Mouse (Mus musculus): ENCODE data around the gene Gstcd.

Gene Gstcd

GRCm38 (mm10) chr3:133007250-133007649, 84.6 kb downstream of the Gstcd start:
- no peak for DNase-seq

GRCm38 (mm10) chr3:132996299-132996698, 95.5 kb downstream of the Gstcd start:
- no peak for DNase-seq

GRCm38 (mm10) chr3:132995904-132996267, 95.9 kb downstream of the Gstcd start:
- no peak for DNase-seq

- no peak for DNase-seq
These were observed 96.5 kb downstream of the Gstcd start for GRCm38 (mm10) chr3:132995172-132995903.

GRCm38 (mm10) chr3:132986188-132986587, 105.6 kb downstream of the Gstcd start:
- no peak for DNase-seq

GRCm38 (mm10) chr3:132983845-132984485, 107.9 kb downstream of the Gstcd start:
- no peak for DNase-seq

GRCm38 (mm10) chr3:132981968-132982367, 109.9 kb downstream of the Gstcd start:
- DNase-seq, result no peak

- DNase-seq, result no peak
These were observed 111.9 kb downstream of the Gstcd start for GRCm38 (mm10) chr3:132979781-132980461.

GRCm38 (mm10) chr3:132966255-132966654, 125.6 kb downstream of the Gstcd start:
- no peak for DNase-seq

GRCm38 (mm10) chr3:132964715-132965507, 126.9 kb downstream of the Gstcd start:
- no peak for DNase-seq

- DNase-seq, result no peak
These were observed 129.0 kb downstream of the Gstcd start for GRCm38 (mm10) chr3:132962631-132963361.

GRCm38 (mm10) chr3:132950529-132950880, 141.3 kb downstream of the Gstcd start:
- no peak for DNase-seq

- peak; percentile 38 to 42 for DNase-seq
These were observed 141.9 kb downstream of the Gstcd start, which contains the start of gene Npnt for GRCm38 (mm10) chr3:132949791-132950528. Npnt (minus strand) TSS chr3:132950291.

GRCm38 (mm10) chr3:132949380-132949790, 142.4 kb downstream of the Gstcd start:
- DNase-seq, result peak in 1 of 2 experiments; percentile 44

- DNase-seq, result no peak
These were observed 143.5 kb downstream of the Gstcd start for GRCm38 (mm10) chr3:132948298-132948795.

GRCm38 (mm10) chr3:132946086-132946485, 145.7 kb downstream of the Gstcd start:
- no peak for DNase-seq

- DNase-seq, result peak in 1 of 2 experiments; percentile 17
These were observed 146.2 kb downstream of the Gstcd start for GRCm38 (mm10) chr3:132945669-132946068.

- no peak for DNase-seq
These were observed 147.2 kb downstream of the Gstcd start for GRCm38 (mm10) chr3:132944609-132945008.

GRCm38 (mm10) chr3:132944193-132944592, 147.6 kb downstream of the Gstcd start:
- no peak for DNase-seq

- DNase-seq, result no peak
These were observed 149.1 kb downstream of the Gstcd start for GRCm38 (mm10) chr3:132942778-132943177.

Measured in cerebellum, postnatal 10 days (tissue).